Mouse (Mus musculus) forebrain, embryonic 11.5 days (tissue): Measurements from ENCODE around the gene Ndufs2. TPM values are rescaled to one million over a fixed set of nuclear protein-coding genes. Genes with fewer than 3 reads are reported as not detected.
"Not testable (repeated sequence)": the region's sequence is repeated elsewhere in the genome, so short reads cannot be mapped to it uniquely, and the experiment has no call there.

Source experiments
- ATAC-seq: fragments of 200-750 bp; cut with Nextera tagmentation; replicated peaks from 2 replicates; pipeline ENCODE4 v1.8.0; 2017; ENCODE audit warnings: moderate TSS enrichment; ENCODE audit not compliant: low FRiP score
- DNase-seq: peaks from one replicate; pipeline ENCODE4 v3.0.0-alpha.2; 2017; ENCODE audit warnings: low spot score
- H3K27ac ChIP-seq: fragments of 300-500 bp; sonication (generic); 2 replicates; pipeline ENCODE4 v1.5.1; 2014; ENCODE audit warnings: low read depth, low read length
- H3K27me3 ChIP-seq: fragments of 300-500 bp; sonication (generic); 2 replicates; pipeline ENCODE4 v1.6.1; 2014; ENCODE audit warnings: mild to moderate bottlenecking, low read length, mixed read lengths; ENCODE audit not compliant: control insufficient read depth, insufficient read depth
- H3K36me3 ChIP-seq: fragments of 300-500 bp; sonication (generic); 2 replicates; pipeline ENCODE4 v1.6.1; 2014; ENCODE audit warnings: mild to moderate bottlenecking, low read length, moderate library complexity, mixed read lengths; ENCODE audit not compliant: control insufficient read depth, insufficient read depth
- H3K4me1 ChIP-seq: fragments of 300-500 bp; sonication (generic); replicated peaks from 2 replicates; pipeline ENCODE4 v1.6.1; 2014; ENCODE audit warnings: low read length, mixed read lengths; ENCODE audit not compliant: control insufficient read depth, insufficient read depth
- H3K4me2 ChIP-seq: fragments of 300-500 bp; sonication (generic); 2 replicates; pipeline ENCODE4 v1.6.1; 2014; ENCODE audit warnings: low read depth, mild to moderate bottlenecking, low read length, moderate library complexity, mixed read lengths; ENCODE audit not compliant: severe bottlenecking
- H3K4me3 ChIP-seq: fragments of 300-500 bp; sonication (generic); 2 replicates; pipeline ENCODE4 v1.5.1; 2014; ENCODE audit warnings: low read depth, low read length
- H3K9ac ChIP-seq: fragments of 300-500 bp; sonication (generic); 2 replicates; pipeline ENCODE4 v1.6.1; 2014; ENCODE audit warnings: low read length
- H3K9me3 ChIP-seq: fragments of 300-500 bp; sonication (generic); 2 replicates; pipeline ENCODE4 v1.6.1; 2016; ENCODE audit warnings: low read length, mixed read lengths; ENCODE audit not compliant: control insufficient read depth
- WGBS: fragments of 180-500 bp; shearing (Covaris S2); extraction: QIAGEN DNeasy Blood & Tissue Kit; methylation state at CpG from one replicate; pipeline ENCODE4 v1.1.7; 2014; 5-methylcytosine and 5-hydroxymethylcytosine counted together
- polyA plus RNA-seq: library from polyadenylated mRNA; unstranded; fragments of >200 nt; fragmentation: Nextera tagmentation; extraction: Ambion mirVana; gene quantifications from 2 replicates; pipeline ENCODE4 v1.2.1, GENCODE M21; 2014

The Ndufs2 gene
- polyA plus RNA-seq, 1 experiment from 2014 or later: 264 TPM

DNA sequence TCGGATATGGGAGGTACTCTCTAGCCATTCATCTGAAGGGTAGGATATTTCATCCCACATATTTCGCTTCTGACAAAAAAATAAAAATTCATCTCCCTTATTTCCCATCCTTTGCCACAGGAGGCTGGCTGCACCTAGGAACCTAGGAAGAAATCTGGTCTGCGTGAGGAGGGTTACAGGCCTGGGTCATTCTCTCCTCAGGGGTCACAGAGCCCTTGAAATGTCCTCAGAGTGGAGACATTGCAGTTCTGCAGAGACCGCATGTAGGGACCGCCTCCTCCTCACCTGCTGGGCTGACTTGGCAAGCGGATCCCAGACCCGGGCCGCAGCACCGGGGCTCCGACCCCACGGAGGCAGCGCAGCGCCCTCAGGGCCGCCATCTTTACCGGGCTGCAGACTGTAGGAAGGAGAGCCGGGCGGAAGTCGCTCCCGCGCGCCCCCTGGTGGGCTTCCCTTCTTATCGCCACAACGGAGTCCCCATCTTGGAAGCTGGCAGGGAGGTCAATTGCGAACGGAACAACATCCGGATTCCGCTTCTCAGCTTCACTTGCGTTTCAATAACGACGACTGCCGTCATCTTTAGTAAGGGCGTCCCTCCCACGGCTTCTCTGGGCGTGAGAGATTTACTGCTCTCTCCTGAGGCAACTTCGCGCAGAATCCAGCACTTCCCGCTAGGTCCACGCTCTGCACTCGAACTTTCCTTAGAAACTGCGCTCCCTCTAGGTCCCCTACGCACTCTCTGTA, 4.3 kb downstream of the Ndufs2 start:
- Histone ChIP-seq H3K4me2 (peak overlapping the region; percentile 78), H3K27me3 (no peaks in the 10 kb centered on the region), H3K36me3 (no peaks in the 10 kb centered on the region; the same call in 1 of the 2 replicates), H3K4me3 (peak overlapping the region; percentile 81), H3K27ac (peak overlapping the region; percentile 63), H3K4me1 (peaks cover 25% of the 10 kb centered on the region), H3K9ac (peak overlapping the region; percentile 92), H3K9me3 (no peaks in the 10 kb centered on the region)
- ATAC-seq (peak; percentile 91), DNase-seq (peak; percentile 99)
- WGBS: under 1% methylated on average over 41 of the region's 41 CpGs

DNA sequence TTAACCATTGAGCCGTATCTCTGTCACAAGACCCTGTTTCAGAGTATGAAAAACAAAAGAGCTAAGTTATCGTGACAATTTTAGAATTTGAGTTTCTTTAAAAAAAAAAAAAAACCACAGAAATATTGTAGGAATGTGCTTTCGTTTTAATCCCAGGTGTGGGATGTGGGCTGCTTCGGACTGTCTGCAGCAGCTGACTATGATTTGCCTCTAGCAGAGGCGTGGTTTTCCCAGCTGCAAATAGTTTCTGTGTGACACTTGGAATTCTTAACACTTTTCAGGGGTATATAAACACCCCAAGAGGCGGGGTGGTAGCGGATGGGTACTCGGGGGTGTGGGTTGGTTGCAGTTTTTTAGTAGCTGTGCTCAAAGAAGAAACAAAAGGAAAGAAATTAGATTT, 5.8 kb downstream of the Ndufs2 start:
- Histone ChIP-seq H3K36me3 (no peaks in the 10 kb centered on the region; the same call in 1 of the 2 replicates), H3K4me3 (no peak overlapping the region), H3K27ac (no peak overlapping the region), H3K9me3 (no peaks in the 10 kb centered on the region), H3K4me2 (no peak overlapping the region), H3K9ac (no peak overlapping the region), H3K4me1 (peaks cover 13% of the 10 kb centered on the region), H3K27me3 (no peaks in the 10 kb centered on the region)
- no peak for ATAC-seq
- no peak for DNase-seq
- WGBS: 87% methylated on average over 8 of the region's 8 CpGs

DNA sequence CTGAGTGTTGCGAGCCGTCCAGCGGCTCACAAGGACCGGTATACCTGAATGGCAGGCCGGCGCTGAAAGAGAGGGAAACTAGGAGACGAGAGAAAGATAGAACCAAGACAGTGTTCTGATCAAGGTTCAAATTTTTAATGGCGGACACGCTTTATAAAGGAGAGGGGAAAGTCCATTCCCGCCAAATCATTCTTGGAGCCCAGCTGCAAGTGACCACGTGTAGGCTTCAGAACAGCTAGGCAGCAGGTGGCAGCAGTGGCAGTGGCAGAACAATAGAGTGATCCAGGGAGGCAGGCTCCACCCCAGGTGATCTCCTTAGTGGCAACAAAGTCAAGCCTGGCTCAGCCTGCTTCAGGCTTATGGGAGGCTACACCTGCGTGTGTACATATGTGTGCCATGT, 9.2 kb downstream of the Ndufs2 start:
- not testable (repeated sequence) for H3K27ac ChIP-seq, H3K9me3 ChIP-seq, ATAC-seq, H3K4me1 ChIP-seq, DNase-seq, H3K4me2 ChIP-seq, H3K36me3 ChIP-seq, H3K4me3 ChIP-seq, H3K9ac ChIP-seq, H3K27me3 ChIP-seq
- 82% methylated on average over 12 of the region's 12 CpGs for WGBS

DNA sequence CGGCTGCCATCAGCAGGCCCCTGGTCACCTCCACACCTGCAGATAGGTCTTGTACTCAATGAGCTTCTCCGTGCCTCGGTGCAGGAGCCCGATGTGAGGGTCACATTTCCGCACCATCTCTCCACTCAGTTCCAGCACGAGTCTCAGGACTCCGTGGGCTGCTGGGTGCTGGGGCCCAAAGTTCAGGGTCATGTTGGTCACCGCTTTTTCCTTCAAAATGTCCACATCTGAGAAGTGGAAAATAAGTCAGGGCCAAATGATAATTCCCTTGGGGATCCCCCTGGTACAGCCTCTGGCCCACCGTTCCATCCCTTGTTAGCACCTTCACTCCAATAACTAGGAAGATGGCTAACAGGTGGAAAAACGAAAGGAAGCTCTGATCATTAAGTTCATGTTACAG, 10.3 kb downstream of the Ndufs2 start:
- 91% methylated on average over 10 of the region's 10 CpGs for WGBS
- Histone ChIP-seq H3K9me3 (no peaks in the 10 kb centered on the region), H3K27ac (no peak overlapping the region), H3K9ac (no peak overlapping the region), H3K4me3 (no peak overlapping the region), H3K4me1 (0 out of 2 replicates have a peak, but pooled peaks cover 3% of the 10 kb centered on the region), H3K36me3 (peaks cover 15% of the 10 kb centered on the region; the same call in 1 of the 2 replicates), H3K27me3 (no peaks in the 10 kb centered on the region), H3K4me2 (no peak overlapping the region)
- DNase-seq (no peak), ATAC-seq (no peak)

DNA sequence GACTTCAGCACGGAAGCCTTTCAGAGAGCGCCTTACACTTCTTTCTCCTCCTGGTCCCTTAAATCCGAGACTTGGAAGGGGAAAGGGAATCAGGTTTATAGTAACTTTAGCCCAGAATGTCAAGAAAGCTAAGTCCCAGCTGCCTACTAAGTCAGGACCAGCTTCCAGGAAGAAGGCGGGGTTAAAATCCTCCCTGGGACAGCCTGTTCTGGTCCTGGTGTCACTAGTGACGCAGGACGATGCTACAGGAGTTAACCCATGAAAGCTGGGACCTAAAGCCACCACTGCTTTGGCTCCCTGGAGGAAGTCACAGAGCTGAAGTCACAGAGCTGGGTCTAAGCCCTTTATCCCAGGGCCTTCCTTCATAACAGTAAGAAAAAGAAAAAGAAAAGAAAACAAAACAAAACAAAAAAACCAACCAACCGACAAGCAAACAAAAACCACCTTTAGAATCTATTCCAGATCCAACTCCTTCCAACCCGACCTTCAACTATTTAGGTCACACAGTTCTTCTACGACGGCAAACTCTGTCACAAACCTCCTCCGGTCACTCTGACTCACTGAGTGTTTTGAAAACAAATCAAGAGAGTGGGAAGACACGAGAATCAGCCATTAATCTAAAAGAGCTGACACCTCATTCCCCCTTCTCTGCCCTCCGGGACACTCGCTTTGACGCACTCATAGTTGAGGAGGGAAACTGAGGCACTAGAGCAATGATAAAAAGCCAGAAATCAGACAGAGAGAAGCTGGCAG, 11.0 kb downstream of the Ndufs2 start:
- H3K27me3 ChIP-seq: no peaks in the 10 kb centered on the region
- 82% methylated on average over 15 of the region's 15 CpGs for WGBS
- H3K4me3 ChIP-seq: no peak overlapping the region
- no peak for DNase-seq
- no peak for ATAC-seq
- no peaks in the 10 kb centered on the region for H3K4me1 ChIP-seq
- H3K9ac ChIP-seq: no peak overlapping the region
- H3K9me3 ChIP-seq: no peaks in the 10 kb centered on the region
- no peak overlapping the region for H3K27ac ChIP-seq
- no peak overlapping the region for H3K4me2 ChIP-seq
- peaks cover 16% of the 10 kb centered on the region; the same call in 1 of the 2 replicates for H3K36me3 ChIP-seq

DNA sequence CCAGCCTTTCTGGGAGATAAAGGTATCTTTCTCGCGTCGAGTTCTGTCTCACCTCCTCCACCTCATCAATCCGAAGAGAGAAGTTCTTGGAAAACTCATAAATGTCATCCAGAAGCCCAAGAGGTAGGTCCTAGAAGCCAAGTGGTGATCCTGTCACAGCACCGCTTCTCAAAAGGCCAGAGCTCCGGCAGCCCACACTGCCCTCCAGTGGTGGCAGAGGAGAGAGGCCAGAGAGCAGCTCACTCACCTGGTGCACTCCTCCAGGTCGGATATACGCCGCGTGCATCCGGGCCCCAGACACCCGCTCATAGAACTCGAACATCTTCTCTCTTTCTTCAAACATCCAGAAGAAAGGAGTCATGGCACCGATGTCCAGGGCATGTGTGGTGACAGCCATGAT, 12.7 kb downstream of the Ndufs2 start:
- peaks cover 16% of the 10 kb centered on the region; the same call in 1 of the 2 replicates for H3K36me3 ChIP-seq
- H3K4me3 ChIP-seq: no peak overlapping the region
- no peaks in the 10 kb centered on the region for H3K4me1 ChIP-seq
- no peak for ATAC-seq
- DNase-seq: peak; percentile 76
- no peaks in the 10 kb centered on the region for H3K27me3 ChIP-seq
- no peak overlapping the region for H3K27ac ChIP-seq
- no peak overlapping the region for H3K4me2 ChIP-seq
- WGBS: 73% methylated on average over 14 of the region's 14 CpGs
- H3K9ac ChIP-seq: no peak overlapping the region
- no peaks in the 10 kb centered on the region for H3K9me3 ChIP-seq

DNA sequence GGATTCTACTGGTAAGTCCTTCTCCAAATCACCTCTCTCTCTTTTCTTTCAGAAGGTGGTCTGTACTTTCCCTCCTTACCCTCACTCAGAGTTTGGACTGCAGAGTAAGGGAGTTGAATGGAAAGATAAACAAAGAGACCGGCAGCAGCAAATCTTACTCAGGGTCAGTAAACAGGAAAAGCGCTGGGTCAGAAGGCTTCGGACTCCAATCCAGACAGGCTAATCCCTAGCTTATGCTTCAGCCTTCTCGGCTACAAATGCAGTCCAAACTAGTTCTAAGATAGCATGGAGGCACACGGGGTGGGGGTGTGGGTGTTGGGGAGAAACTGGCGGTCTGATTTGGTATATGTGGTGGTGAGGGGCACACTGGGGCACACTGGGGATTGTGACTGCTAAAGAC, 13.8 kb downstream of the Ndufs2 start:
- no peak for ATAC-seq
- H3K36me3 ChIP-seq: peaks cover 16% of the 10 kb centered on the region; the same call in 1 of the 2 replicates
- H3K4me3 ChIP-seq: no peak overlapping the region
- 80% methylated on average over 6 of the region's 6 CpGs for WGBS
- H3K9ac ChIP-seq: no peak overlapping the region
- H3K4me2 ChIP-seq: no peak overlapping the region
- H3K27ac ChIP-seq: no peak overlapping the region
- H3K9me3 ChIP-seq: no peaks in the 10 kb centered on the region
- H3K4me1 ChIP-seq: no peaks in the 10 kb centered on the region
- no peaks in the 10 kb centered on the region for H3K27me3 ChIP-seq
- no peak for DNase-seq

DNA sequence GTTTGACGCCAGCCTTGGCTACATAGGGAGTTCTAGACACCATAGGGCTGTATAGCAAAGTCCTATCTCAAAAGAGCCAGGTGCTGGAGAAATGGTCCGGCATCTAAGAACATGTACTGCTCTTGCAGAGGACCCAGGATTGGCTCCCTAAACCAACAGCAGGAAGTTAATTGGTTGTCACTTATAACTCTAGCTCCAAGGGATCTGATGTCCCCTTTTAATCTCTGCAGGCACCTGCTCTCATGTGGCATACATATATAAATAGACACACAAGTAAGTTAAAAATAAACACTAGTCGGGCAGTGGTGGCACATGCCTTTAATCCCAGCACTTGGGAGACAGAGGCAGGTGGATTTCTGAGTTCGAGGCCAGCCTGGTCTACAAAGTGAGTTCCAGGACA, 15.4 kb downstream of the Ndufs2 start:
- Histone ChIP-seq H3K4me2 (no peak overlapping the region), H3K9me3 (no peaks in the 10 kb centered on the region), H3K4me3 (no peak overlapping the region), H3K9ac (no peak overlapping the region), H3K27ac (no peak overlapping the region), H3K27me3 (no peaks in the 10 kb centered on the region), H3K36me3 (peaks cover 16% of the 10 kb centered on the region; the same call in 1 of the 2 replicates), H3K4me1 (no peaks in the 10 kb centered on the region)
- 92% methylated on average over 4 of the region's 4 CpGs for WGBS
- no peak for ATAC-seq
- no peak for DNase-seq
